Mouse (Mus musculus): ENCODE results near the gene Sfxn2. TPM values are rescaled to one million over a fixed set of nuclear protein-coding genes. Genes with fewer than 3 reads are reported as not detected.

Gene Sfxn2
- total RNA-seq, 4 experiments from 2014 or later, result 4.3 to 5.6 (median 4.8) TPM

GRCm38 (mm10) chr19:46625519-46625918, 52.4 kb downstream of the Sfxn2 start:
- no peak for DNase-seq (ENCODE audit: low spot score in 2 of 2)

GRCm38 (mm10) chr19:46628403-46628802, 55.2 kb downstream of the Sfxn2 start:
- DNase-seq (ENCODE audit: low spot score in 2 of 2), result no peak

- no peak for DNase-seq (ENCODE audit: low spot score in 2 of 2)
Measured at GRCm38 (mm10) chr19:46629807-46630206, 56.6 kb downstream of the Sfxn2 start.

GRCm38 (mm10) chr19:46631637-46632036, 58.5 kb downstream of the Sfxn2 start:
- DNase-seq (ENCODE audit: low spot score in 2 of 2), result no peak

DNA sequence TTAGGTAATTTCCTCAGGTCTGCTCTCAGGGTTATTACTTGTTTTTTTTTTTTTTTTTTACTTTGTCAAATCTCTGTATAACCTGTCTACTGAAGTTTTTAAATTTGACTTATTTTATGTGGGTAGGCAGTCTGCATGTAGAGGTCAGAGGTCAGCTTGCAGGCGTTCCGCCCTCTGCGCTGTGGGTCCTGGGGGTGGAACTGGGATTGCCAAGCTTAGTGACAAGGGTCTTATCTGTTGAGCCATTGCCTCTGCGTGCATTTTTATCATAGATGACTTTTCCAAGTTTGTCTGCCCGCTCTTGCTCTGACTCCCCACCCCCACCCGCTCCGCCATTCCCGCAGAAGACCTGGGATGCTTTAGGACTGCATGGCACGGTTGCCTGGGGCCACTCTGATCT, 62.6 kb downstream of the Sfxn2 start:
- no peak for DNase-seq (ENCODE audit: low spot score in 2 of 2)

GRCm38 (mm10) chr19:46637598-46637997, 64.4 kb downstream of the Sfxn2 start:
- DNase-seq (ENCODE audit: low spot score in 2 of 2), result no peak

- no peak for DNase-seq (ENCODE audit: low spot score in 2 of 2)
Measured at GRCm38 (mm10) chr19:46639053-46639452, 65.9 kb downstream of the Sfxn2 start.

- no peak for DNase-seq (ENCODE audit: low spot score in 2 of 2)
Measured at GRCm38 (mm10) chr19:46639496-46639895, 66.3 kb downstream of the Sfxn2 start.

GRCm38 (mm10) chr19:46640780-46641179, 67.6 kb downstream of the Sfxn2 start:
- no peak for DNase-seq (ENCODE audit: low spot score in 2 of 2)

- DNase-seq (ENCODE audit: low spot score in 2 of 2), result no peak
Measured at GRCm38 (mm10) chr19:46641420-46642085, 68.4 kb downstream of the Sfxn2 start.

DNA sequence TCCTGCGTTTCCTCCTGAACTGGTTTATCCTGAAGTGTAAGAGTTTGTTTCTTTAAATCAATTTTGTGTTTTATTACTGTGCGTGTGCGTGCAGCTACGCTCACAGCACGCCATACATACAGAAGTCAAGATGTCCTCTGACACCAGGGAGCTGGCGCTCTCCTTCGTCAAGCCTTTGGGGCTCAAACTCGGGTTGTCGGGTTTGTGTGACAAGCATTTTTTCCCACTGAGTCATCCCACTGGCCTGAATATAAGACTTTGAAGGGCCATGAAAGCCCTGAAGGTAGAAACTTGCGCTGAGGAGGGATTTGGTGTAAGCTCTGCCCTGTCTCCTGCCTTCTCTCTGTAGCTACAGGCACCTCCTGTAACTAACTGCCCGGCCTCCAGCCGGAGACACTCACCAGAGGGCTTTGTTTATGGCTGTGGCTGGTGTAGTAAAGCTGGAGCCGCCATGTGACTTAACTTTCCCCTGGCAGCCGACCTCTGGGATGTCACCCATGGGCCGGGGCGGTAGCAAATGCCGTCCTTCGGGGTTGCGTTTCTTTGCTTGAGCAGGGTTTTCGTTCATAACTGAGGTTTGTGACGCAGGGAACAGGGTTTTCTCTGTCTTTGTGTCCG, 69.1 kb downstream of the Sfxn2 start:
- no peak for DNase-seq (ENCODE audit: low spot score in 2 of 2)

- DNase-seq (ENCODE audit: low spot score in 2 of 2), result no peak
Measured at GRCm38 (mm10) chr19:46643236-46643635, 70.1 kb downstream of the Sfxn2 start.

GRCm38 (mm10) chr19:46644343-46644792, 71.2 kb downstream of the Sfxn2 start:
- no peak for DNase-seq (ENCODE audit: low spot score in 2 of 2)

- no peak for DNase-seq (ENCODE audit: low spot score in 2 of 2)
Measured at GRCm38 (mm10) chr19:46644793-46645602, 71.8 kb downstream of the Sfxn2 start.

GRCm38 (mm10) chr19:46646041-46646481, 72.9 kb downstream of the Sfxn2 start:
- no peak for DNase-seq (ENCODE audit: low spot score in 2 of 2)

DNA sequence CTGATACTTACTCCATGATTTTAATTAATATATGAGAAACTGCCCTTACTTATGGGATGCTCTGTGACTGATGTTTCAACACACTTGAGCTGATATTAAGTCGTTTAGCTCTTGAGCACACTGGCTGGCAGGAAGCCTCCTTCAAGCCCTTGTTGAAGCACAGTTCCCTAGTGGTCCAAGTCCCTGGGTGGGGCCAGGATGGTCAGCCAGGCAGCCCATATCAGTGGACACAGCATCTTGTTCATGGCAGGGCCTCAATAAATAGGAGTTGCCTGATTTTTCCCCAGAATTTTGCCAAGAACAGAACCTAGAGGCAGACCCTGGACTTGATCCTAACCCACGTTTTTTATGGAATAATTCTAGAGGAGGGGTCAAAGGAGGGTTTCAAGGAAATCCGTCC, 74.1 kb downstream of the Sfxn2 start:
- DNase-seq (ENCODE audit: low spot score in 2 of 2), result no peak

Other genes with a start within 250 kb of the Sfxn2 start
- gene Psd, start 246.2 kb upstream of the Sfxn2 start, total RNA-seq (2022), result 100 to 1,000 TPM; 550 to 592 (median 567) TPM
- 10 to 100 TPM; 23.7 to 27.6 (median 25.1) TPM for gene Fbxl15, start 245.2 kb upstream of the Sfxn2 start, total RNA-seq (2022)
- 100 to 1,000 TPM; 187 to 201 (median 192) TPM for gene Cuedc2, start 234.7 kb upstream of the Sfxn2 start, total RNA-seq (2022)
- 10 to 100 TPM; 28.9 to 29.9 (median 29.5) TPM for gene Mfsd13a, start 232.2 kb upstream of the Sfxn2 start, total RNA-seq (2022)
- gene 2310034G01Rik, start 223.1 kb upstream of the Sfxn2 start, total RNA-seq (2022), result 1 to 10 TPM in 3 of 4 experiments, under 1 TPM in 1; 0.36 to 1.5 (median 1.0) TPM
- 100 to 1,000 TPM; 192 to 205 (median 199) TPM for gene Actr1a, start 177.6 kb upstream of the Sfxn2 start, total RNA-seq (2022)
- 10 to 100 TPM; 15.8 to 20.0 (median 19.7) TPM for gene Sufu, start 176.5 kb upstream of the Sfxn2 start, total RNA-seq (2022)
- 100 to 1,000 TPM; 103 to 108 (median 104) TPM for gene Trim8, start 71.7 kb upstream of the Sfxn2 start, total RNA-seq (2022)
- gene Arl3, start 167 bp upstream of the Sfxn2 start, total RNA-seq (2022), result 100 to 1,000 TPM in 3 of 4 experiments, 10 to 100 TPM in 1; 94.2 to 133 (median 116) TPM
- gene Wbp1l, start 25.7 kb downstream of the Sfxn2 start, total RNA-seq (2022), result 10 to 100 TPM; 32.7 to 41.5 (median 38.5) TPM
- gene Cyp17a1, start 99.8 kb downstream of the Sfxn2 start, total RNA-seq (2022), result not detected
- 10 to 100 TPM; 20.6 to 25.2 (median 23.0) TPM for gene Borcs7, start 116.5 kb downstream of the Sfxn2 start, total RNA-seq (2022)
- 10 to 100 TPM; 31.3 to 38.3 (median 35.0) TPM for gene As3mt, start 134.1 kb downstream of the Sfxn2 start, total RNA-seq (2022)
- 10 to 100 TPM; 35.0 to 47.0 (median 37.1) TPM for gene Cnnm2, start 188.2 kb downstream of the Sfxn2 start, total RNA-seq (2022)